Mouse (Mus musculus): ENCODE data around the gene Vps33b.
A peak's percentile ranks its signal among the peaks of the same experiment; 100 is the strongest.

Gene Vps33b

GRCm38 (mm10) chr7:80268897-80269750 is at the start of gene Vps33b:
Gene Vps33b (plus strand): TSS chr7:80269649.
- DNase-seq (ENCODE audit: low spot score): peak; percentile 90

- no peak for DNase-seq (ENCODE audit: low spot score)
These were observed 49.1 kb upstream of the Vps33b start for GRCm38 (mm10) chr7:80220237-80220797.

GRCm38 (mm10) chr7:80221179-80221750 is 48.2 kb upstream of the Vps33b start:
- DNase-seq (ENCODE audit: low spot score): no peak

- DNase-seq (ENCODE audit: low spot score): no peak
These were observed 42.4 kb upstream of the Vps33b start for GRCm38 (mm10) chr7:80227065-80227464.

GRCm38 (mm10) chr7:80230196-80230595 is 39.3 kb upstream of the Vps33b start:
- DNase-seq (ENCODE audit: low spot score): no peak

- no peak for DNase-seq (ENCODE audit: low spot score)
These were observed 37.4 kb upstream of the Vps33b start for GRCm38 (mm10) chr7:80231971-80232488.

GRCm38 (mm10) chr7:80232489-80233029 is 36.9 kb upstream of the Vps33b start, which contains the start of the genes Cib1 and Gdpgp1:
Gene Cib1 (minus strand): TSS chr7:80232813.
Gene Gdpgp1 (plus strand): TSS chr7:80232865.
- DNase-seq (ENCODE audit: low spot score): peak; percentile 80

- no peak for DNase-seq (ENCODE audit: low spot score)
These were observed 35.6 kb upstream of the Vps33b start for GRCm38 (mm10) chr7:80233799-80234198.

- DNase-seq (ENCODE audit: low spot score): no peak
These were observed 30.9 kb upstream of the Vps33b start for GRCm38 (mm10) chr7:80238542-80238941.

- DNase-seq (ENCODE audit: low spot score): no peak
These were observed 27.8 kb upstream of the Vps33b start for GRCm38 (mm10) chr7:80241661-80242060.

- DNase-seq (ENCODE audit: low spot score): no peak
These were observed 24.6 kb upstream of the Vps33b start for GRCm38 (mm10) chr7:80244851-80245250.

GRCm38 (mm10) chr7:80246148-80246721 is 23.2 kb upstream of the Vps33b start, which contains the start of gene Ttll13:
Gene Ttll13 (plus strand): TSS chr7:80246376.
- DNase-seq (ENCODE audit: low spot score): peak; percentile 91

GRCm38 (mm10) chr7:80246859-80247258 is 22.6 kb upstream of the Vps33b start:
- no peak for DNase-seq (ENCODE audit: low spot score)

GRCm38 (mm10) chr7:80252437-80252836 is 17.0 kb upstream of the Vps33b start:
- DNase-seq (ENCODE audit: low spot score): no peak

- DNase-seq (ENCODE audit: low spot score): no peak
These were observed 16.6 kb upstream of the Vps33b start for GRCm38 (mm10) chr7:80252886-80253285.

- DNase-seq (ENCODE audit: low spot score): no peak
These were observed 13.5 kb upstream of the Vps33b start for GRCm38 (mm10) chr7:80255981-80256380.

- no peak for DNase-seq (ENCODE audit: low spot score)
These were observed 11.7 kb upstream of the Vps33b start for GRCm38 (mm10) chr7:80257706-80258105.

GRCm38 (mm10) chr7:80260625-80261371 is 8.7 kb upstream of the Vps33b start, which contains the start of gene Ngrn:
Gene Ngrn (plus strand): TSS chr7:80261215.
- peak; percentile 25 for DNase-seq (ENCODE audit: low spot score)

- no peak for DNase-seq (ENCODE audit: low spot score)
These were observed 8.0 kb upstream of the Vps33b start for GRCm38 (mm10) chr7:80261372-80261990.

GRCm38 (mm10) chr7:80264606-80265005 is 4.8 kb upstream of the Vps33b start:
- DNase-seq (ENCODE audit: low spot score): no peak

GRCm38 (mm10) chr7:80267764-80268163 is 1.7 kb upstream of the Vps33b start:
- DNase-seq (ENCODE audit: low spot score): no peak
